Mouse (Mus musculus): ENCODE data around the gene Eipr1.

Gene Eipr1

DNA sequence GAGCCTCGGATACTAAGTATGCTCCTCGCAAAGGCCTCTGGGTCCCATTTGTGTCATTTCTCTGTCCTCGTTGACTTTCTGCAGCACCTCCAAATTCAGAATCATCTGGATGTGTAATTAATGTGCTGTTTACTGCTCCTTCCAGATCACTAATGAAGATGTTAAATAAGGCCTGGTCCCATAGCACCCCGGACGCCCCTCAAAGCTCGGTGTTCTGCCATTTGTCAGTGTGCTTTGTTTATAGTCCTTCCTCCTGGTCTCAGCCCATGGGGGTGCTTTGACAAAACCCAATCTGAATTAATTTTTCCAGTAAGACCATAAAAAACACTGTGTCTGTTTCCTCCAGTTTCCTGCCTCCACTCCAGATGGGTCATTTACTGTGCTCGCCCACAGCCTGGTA is 28.6 kb downstream of the Eipr1 start:
- DNase-seq = no peak

DNA sequence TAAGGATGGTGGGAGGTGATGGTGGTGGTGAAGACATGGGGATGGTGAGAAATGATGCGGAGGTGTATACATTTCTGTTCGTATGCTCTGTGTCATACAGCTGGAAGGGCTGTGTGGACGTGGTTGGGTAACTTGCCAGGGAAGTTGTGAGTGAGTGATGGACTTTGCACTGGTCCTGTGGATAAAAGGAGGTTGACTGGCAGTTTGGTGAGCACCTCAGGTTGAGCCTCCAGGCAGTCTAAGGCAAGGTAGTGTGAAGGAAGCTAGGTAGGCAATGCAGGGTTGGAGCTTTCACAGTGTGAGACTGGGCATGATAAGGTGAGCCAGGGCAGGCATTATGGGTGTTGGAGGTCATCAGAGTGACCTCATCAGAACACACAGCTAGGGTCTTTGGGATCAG is 31.0 kb downstream of the Eipr1 start:
- DNase-seq = no peak

DNA sequence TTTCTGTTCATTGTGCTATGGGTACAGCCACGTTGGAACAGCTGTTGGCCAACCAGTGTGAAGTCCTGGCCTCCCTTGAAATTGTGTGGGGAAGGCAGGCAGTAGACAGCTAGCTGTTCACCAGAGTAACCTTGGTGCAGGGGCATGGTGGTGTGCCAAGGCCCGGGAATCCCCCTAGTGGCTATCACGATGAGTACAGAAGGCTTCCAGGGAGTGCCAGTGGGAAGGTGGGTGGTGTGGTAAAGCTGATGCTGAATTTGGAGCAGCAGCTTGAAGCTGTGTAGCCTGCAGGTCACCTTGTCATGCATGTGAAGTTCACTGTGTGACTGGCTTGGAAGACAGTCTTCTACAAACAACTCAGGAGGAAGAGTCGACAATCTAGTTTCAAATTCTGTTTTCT is 32.8 kb downstream of the Eipr1 start:
- DNase-seq = no peak

DNA sequence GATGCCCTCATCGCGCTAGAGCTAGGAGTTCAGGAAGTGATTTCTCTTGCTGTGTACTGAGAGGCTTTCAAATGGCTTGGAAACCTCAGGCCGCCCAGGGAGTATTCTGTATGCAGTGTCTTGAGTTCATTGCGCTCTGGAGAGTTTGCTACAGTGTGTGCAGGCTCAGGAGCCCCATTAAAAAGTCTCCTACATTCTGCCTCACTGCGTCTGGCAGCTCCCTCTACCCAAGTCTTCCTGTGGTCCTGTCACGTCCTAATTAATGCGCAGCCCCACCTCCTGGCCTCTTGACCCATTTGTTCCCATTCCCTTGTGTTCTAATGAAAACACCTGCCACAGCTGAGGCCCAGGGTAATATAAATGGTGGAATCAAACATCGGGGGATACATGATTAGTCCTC is 33.3 kb downstream of the Eipr1 start:
- no peak for DNase-seq

DNA sequence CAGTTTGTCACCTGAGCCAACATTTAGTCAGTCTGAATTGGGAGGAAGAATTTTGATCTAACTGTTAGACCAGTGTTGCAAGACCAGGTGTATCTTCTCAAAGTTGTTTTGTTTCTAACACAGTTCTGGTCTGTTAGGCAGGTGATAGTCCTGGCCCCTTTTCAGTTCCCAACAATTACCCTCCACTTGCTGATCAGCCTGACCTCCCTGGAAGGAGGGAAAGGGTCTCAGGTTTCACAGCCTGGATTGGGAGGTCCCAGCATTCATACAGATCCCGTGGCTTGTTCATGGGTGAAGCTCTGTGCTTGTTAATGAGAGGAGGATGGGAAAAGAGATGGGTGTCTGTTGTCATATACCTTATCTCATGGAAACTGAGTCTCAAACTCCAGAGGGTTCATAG is 33.7 kb downstream of the Eipr1 start:
- no peak for DNase-seq

DNA sequence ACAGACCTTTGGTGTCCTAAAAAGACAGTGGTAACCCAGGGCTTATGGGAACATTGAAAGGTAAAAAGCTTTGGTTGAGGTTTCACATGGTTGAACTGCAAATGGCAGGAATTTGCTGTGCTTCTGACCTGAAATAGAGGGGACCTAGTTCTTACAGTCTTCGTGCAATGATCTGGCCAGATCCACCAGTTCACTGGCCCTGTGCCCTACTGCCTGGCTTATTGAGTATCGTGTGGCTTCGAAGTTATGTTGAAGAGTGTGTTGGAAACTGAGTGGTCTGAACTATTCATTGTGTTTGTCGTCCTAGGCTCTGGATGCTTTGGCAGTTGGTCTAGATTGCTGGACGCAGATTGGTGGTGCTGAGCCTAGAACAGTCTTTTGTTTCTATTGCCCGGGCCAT is 34.7 kb downstream of the Eipr1 start:
- no peak for DNase-seq

DNA sequence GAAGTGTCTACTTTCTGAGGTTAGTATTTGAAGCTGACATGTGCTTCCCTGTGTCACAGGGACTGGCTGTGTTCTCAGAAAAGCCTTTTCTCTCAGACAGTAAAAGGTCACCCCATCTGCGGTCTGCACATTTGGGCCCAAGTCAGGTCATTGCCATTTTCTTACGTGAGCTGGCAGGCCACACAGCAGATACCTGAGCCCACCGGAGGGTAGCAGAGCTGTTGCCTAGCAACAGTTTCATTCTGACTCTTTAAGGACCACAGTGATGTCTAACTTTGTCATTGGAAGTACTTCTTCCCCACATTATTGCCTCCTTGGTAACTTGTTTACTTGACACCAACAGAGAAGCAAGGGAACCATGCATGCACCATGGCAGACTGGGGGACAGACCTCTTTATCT is 41.0 kb downstream of the Eipr1 start:
- DNase-seq = no peak

DNA sequence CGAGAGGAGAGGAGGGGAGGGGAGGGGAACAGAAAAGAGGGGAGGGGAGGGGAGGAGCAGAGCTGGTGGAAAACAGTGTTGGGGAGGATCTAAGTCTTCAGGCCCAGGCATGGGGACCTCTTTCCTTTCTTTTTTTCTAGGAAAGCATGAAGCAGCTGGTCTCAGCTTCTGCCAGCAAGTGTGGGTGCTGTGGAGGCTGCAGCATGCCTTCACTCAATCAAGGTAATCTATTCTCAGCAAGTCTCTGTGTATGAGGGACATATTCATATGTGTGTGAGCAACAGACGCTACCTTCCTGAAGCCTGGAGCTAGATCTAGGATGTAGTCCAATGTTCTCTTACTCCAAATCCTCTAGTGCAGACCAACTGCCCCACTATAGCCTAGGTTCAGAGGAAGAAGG is 42.1 kb downstream of the Eipr1 start:
- DNase-seq = no peak

DNA sequence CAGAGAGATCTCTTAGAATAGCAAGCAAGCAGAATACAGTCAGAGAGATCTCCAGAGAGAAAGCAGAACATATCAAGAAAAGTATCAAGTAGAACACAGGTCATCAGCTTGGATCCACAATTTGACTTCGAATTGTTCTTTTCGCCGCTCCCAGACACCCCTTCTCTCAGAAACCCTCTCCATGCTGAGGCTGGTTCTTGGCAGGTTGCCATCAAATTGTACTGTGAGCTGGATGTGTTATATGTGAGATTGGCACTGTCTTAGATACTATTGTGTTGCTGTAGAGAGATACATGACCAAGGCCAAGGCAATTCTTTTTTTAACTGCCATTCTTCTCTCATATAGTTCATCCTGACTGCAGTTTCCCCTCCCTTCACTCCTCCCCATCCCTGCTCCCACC is 43.4 kb downstream of the Eipr1 start:
- DNase-seq = no peak

DNA sequence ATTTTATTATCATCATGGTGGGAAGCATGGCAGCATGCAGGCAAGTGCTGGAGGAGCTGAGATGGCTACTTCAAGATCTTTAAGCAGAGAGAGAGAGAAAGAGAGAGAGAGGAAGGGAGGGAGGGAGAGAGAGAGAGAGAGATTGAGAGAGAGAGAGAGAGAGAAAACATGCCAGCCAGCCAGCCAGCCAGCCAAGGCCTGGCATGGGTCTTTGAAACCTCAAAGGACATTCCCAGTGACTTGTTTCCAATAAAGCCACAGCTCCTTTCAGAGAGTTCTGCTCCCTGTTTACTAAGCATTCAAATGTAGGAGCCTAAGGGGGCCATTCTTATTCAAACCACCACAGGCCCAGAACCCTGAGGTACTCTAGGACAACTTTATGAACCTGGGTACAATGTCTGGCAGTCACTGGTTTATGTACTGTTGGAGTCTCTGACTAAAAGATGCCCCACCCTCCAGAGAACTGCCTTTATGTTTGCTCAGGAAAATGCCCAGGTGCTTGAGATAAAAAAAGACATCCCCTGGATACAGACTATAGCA is 45.3 kb downstream of the Eipr1 start:
- DNase-seq = no peak

DNA sequence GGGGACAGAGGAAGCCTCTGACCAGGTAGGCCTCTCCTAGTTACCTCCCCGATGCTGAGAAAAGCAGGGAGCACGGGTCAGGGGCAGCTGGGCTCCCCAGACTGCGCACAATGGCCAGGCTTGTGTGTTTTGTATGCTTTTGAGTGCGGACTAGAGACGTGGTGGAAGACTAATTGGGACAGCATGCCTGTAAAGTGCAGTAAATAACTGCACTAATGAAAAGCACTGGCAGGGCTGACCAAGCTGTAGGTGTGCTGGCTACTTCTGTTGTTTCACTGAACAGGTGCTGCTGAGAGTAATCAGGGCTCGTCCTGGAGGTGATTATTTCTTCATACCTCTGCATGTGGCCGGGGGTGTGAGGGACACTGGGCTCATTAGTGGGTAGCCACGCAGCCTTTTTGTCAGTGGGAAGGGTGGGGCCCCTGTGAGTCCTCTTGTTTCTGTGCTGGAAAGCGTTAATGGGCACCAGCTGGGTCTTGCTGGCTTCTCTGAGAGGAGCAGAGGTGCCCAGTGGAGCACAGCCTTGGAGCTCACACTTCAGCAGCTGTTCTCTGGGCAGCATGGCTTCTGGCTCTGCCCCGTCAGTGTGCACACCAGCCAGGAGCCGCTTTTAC is 48.3 kb downstream of the Eipr1 start:
- no peak for DNase-seq

DNA sequence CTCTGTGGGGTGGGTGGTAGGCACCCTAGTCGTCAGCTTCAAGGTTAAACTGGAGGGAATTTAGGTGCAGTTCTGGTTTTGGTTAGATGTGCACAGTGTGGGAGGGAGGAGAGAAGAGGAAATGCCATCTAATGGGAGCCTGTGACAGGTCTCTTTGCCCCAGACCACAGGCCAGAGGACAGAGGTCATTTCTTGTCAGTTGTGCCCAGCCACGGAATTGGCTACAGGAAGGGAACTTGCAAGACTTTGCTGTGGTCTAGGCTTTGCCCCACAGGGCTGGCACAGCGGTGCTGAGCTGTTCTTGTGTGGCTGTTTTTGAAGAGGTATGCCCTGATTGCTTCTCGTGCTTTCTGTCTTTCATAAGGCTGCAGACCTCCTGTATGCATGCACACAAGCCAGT is 48.8 kb downstream of the Eipr1 start:
- no peak for DNase-seq

DNA sequence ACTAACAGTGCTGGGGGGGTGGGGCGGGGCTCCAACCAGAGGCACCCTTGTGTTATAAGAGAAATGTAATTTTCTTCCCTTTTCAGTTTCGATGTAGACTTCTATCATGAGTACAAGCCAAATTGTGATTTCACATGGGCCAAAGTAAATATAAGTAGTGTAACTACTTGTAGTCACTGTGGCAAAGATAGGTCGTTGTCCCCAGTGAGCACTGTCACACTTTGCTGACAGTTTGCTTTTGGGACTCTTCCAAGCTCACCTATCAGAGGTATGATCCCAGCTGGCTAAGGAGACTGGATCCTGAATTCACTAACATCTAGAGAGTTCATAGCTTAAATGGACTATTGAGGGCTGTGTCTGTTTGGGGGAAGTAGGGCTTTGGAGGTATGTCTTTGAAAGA is 49.3 kb downstream of the Eipr1 start:
- DNase-seq = no peak

DNA sequence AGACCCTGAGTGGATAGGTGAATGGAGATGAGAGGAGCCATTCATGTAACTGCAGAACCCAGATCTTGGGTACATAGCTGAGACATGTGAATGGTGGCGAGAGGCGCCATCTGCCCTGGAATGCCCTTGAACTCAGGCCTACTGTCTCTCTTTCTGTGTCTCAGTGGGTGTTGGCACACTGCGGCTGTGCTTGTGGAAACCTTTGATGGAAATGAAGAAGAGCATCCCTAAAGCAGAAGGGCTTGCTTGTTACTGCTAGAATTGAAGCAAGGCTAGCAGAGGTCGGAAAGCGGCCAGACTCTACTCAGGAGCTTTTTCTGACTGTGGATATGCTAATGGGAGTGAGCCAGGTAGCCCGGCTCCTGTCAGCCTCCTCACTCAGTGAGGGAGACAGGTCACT is 50.1 kb downstream of the Eipr1 start:
- DNase-seq = peak; percentile 48

DNA sequence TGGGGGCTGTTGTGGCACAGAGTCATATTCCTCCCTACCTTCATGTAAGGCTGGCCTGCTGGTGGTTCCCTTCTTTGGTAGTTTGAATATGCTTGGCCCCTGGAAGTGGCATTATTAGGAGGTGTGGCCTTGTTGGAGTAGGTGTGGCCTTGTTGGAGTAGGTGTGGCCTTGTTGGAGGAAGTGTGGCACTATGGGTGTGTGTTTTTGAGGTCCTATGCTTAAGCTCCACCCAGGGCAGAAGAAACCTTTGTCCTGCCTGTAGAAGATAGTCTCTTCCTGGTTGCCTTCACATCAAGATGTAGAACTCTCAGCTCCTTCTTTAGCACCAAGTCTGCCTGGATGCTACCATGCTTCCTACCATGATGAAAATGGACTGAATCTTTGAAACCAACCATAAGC is 51.4 kb downstream of the Eipr1 start:
- DNase-seq = no peak

DNA sequence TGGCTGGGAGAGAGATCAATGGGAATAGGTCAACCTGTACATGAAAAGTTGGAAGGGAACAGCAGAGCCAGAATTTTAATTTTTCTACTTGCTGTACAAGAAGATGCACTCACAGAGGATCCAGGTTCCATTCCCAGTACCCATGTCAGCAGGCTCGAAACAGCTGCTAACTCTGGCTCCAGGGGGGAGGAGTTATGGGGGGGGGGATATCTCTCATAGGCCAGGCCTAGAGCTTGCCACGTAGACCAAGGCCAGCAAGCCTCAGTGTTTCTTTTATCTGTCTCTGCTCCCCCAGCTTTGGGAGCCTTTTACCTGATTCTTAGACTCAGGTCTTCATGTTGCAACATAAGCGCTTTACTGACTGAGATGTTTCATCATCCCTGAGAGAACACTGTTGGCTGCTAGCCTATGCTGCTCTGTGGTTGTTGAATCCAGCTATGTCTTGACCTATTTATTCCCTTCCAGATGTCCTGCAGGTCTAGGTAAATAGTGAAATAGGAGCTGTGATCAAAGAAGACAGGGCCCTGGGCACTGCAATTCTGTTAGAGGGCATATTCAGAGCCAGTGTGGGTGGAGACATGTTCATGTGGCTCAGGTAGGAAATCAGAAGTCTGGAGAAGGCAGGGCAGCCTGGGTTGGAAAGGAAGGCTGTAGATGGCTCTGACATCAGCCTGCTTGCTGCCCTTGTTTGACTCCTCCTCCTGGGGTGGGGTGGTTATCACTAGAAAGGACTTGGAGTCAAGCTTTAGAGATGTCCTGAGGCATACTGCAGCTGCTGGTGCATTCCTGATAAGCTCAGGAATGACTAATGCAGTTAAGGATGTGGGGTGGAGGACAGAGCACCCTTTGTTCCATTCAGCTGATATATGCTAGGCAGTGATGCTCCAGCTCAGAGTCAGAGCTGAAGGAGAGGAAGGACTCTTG is 53.2 kb downstream of the Eipr1 start:
- no peak for DNase-seq

DNA sequence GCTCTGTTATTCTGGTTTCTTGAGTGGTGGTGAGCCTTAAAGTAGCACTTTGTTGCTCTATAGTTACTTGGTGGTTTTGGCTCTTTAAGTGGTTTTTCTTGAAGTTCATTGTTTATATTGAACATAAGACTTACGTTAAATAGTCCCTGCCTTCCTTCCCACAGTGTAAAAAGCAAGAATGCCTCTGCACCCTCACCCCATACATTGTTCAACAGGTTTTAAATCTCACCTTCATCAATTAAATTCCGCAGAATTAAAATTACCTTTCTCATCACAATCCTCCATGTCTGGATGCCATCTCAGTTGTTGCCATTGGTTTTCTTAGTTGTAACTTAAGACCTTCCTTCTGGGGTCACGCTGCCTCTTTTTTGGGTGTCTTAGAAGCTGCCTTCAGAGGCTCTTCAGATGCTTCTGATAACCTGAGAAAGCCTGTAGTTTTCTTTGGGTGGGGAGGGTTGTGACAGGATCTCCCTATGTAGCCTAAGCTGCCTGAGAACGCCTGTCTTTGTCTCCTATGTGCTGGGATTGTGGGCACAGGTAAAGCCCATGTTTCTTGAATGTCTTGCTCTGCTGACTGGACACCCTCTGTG is 57.3 kb downstream of the Eipr1 start:
- no peak for DNase-seq

DNA sequence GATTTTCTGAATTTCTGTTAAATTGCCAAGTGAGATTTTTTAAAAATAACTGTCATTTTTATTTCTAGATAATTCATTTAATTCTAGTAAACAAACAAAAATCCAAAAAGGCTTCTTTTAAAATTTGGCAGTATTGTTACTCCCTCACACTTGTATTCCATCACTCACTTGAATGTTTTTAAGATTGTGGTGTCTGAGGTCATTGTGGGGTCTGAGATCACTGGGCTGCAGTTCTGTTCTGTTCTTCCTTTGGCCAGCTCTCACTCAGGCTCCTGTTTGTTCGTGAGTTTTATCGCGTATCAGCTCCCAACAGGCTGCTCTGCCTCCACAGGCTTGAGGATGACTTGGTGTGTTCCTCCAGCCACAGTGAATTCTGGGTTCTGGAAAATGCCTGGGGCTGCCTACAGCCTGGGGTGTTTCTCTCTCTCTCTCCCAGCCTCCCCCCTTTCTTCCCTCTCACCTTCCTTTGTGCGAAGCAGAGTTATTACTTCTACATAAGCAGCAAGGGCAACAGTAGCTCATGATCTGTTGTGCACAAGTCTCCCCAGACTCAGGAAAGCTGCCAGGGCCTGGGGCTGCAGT is 58.2 kb downstream of the Eipr1 start:
- no peak for DNase-seq

DNA sequence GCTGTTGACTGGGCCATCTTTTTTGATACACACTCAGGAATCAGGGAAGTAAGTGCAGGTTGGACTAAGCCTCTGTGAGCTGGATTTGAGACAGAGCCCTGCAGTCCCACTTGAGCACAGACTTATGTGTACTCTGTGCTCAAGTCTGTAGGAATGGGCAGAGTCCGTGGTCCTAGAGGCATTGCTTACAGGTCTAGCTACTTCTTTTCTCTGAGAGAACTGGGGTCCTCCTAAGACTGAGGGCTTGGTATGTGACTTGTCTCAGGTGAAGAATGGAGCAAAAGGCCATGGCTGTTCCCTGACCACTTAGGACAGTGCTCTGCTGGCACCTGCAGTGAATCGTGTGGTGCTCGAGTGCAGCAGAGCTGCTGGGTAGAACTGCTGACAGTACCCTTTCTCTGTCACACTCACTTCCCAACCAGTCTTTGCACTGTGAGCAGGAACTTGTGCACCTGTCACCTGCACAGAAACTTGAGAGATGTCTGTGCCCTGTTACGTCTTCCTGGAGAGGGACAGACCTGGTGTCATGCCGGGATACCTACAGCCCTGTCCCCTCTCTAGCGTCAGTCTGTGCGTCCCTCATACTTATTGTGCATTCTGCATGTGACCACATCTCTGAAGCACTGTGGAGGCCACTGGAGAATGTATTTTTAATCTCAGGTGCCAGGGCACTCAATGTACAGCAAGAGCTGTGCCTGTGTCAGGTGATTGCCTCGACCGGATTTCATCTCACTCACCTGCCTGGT is 65.3 kb downstream of the Eipr1 start:
- no peak for DNase-seq

DNA sequence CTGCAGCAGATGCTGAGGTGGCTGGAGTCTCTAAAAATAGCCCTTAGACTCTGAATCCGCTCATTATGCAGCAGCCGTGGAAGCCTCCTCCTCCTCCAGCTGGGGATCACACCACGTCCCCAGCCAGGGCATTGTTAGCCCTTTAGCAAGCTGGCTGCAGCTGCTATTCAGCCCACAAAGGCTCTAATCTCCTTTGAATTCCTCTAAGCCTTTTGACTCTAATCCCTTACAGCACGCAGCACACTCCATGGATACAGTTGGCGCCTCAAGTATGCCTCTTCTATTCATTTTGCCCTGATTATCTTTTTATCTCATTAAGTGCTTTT is 65.8 kb downstream of the Eipr1 start:
- DNase-seq = no peak

DNA sequence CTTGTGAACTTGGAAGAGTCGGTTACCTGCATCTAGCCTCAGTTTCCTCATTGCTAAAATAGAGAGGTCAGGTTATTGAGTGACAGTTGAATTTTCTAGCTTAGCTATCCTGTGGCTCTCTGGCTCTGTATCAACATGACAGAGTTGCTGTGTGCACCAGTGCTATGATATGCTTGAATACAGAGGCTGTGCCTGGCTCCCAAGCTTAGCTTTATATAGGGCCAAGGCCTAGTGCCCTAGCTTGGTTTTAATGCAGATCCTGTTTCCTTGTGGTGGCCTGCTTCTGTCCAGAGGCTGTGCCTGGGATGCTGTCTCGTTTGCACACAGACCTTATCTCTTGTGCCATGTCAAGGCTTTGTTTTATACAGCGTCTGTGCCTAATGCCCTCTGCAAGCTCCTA is 66.3 kb downstream of the Eipr1 start:
- DNase-seq = no peak

DNA sequence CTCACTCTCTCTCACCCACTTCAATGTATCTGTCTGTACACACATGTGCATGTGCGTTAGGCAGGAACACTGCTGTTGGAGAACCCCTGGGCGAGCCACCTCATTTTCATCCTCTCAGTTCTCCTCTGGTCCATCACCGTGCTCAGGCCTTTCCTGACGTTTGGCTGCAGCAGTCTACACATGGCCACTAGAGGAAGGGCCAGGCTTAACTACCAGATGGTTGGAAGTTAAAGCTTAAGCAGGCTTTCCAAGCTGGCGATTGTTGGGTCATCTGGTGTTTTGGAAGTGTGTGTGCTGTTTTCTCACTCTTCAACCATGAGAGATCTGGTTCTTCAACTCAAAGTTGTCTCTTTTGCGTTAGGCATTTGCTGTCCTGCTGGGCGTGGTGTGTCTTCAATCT is 71.9 kb downstream of the Eipr1 start:
- no peak for DNase-seq

DNA sequence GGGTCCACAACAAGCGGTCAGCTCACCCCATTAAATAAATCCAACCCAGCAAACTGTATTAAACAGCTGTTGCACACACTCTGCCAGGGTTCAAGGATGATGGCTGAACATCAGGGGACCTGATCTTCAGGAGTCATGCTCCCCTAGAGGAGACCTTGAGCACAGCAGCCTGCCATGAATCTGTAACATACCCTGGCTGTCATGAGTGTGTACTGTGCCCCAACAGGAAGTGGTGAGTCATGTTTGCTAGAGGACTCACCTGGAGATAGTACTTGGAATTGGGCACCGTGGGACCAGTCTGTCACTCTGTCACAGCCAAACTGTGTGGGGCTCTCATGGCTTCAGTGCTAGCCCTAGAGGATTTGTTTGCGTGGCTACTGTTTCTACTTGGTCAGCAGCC is 77.9 kb downstream of the Eipr1 start:
- DNase-seq = no peak

All from cerebellum, adult 11-12 months (tissue).